Mouse (Mus musculus): ENCODE results near the gene Ppp1r13l.

DNA sequence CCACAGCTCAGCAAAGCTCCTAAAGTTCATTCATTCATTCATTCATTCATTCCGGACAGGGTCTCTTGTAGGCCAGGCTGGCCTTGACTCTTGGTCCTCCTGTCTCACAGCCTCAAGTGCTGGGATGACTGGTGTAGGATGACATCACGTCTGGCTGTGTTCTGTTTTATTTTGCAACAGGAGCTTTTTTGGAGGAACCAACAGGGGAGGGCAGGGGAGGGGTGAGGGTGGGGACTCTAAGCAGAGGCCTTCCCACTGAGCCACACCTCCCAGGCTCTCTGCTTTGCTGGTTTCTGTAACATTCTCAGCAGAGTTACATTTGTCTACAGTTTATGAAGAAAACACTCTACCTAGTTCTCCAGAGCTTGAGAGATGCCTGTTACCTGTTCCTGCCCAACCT is 21.5 kb upstream of the Ppp1r13l start:
- TF ChIP-seq CTCF (IDR thresholded peaks at IDR 0.05; ENCODE audit: low read depth), result no peak
- TF ChIP-seq EP300 (optimal IDR thresholded peaks at IDR 0.05), result no peak
